Mouse (Mus musculus): ENCODE measurements at regions not wholly inside any gene's neighbourhood (a gene's known extent, or its start where the extent isn't known, plus 50 kb on each side); places are given as distances from the start of the nearest gene placed in this dataset.

DNA sequence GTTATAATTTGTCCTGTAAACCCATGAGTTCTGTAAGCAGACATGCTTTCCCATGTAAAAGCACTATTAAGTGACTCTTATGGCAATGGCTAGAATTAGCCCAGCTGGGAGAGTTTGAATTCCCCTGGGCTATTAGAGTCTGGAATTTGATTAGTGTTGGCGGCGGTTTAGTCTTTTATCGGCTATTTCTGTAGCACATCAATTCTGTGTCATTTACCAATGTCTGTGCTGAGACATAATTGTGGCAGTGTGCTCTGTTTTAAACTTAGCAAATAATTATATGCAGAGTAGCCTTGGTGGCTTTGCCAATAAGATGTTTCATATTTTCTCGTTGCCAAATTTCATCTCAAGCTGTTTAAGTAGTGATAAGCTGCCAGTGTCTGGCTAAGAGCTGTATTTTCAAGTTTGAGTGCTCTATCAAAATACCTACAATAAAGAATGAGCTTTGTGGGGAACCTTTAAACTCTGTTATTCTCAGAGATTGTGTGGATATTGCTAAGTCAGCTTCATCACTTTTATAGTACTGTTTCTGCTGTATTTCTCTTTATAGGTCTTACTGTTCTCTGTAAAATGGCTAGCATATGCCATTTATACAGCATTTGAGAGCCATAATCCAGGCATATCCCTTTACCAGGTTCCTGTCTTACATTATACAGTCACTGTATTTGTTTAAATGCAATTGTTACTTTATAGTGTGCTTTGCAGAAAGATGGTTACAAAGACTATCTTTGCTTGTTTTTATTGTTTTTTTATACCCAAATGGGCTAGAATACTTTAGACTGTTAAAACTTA lies 466.7 kb downstream of the Plod2 start:
- no peaks in the 10 kb centered on the region for H3K4me1 ChIP-seq (ENCODE audit: control insufficient read depth in 2 of 2, insufficient read depth in 2 of 2, low read length in 2 of 2)
- H3K9me3 ChIP-seq (ENCODE audit: control insufficient read depth, low read length): no peaks in the 10 kb centered on the region
- no peak for ATAC-seq (ENCODE audit: insufficient number of reproducible peaks, insufficient read depth, low FRiP score, low read depth)
- no peak overlapping the region for H3K9ac ChIP-seq (ENCODE audit: low read length)
- no peak overlapping the region for H3K27ac ChIP-seq (replicated peaks in 1 of 2; ENCODE audit: control insufficient read depth in 1 of 2, insufficient read depth in 1 of 2, low read depth in 2 of 2, low read length in 2 of 2)
- WGBS: 71% methylated on average over 4 of the region's 4 CpGs
- H3K4me2 ChIP-seq (ENCODE audit: low read length): no peak overlapping the region
- H3K4me3 ChIP-seq (ENCODE audit: control insufficient read depth in 1 of 2, insufficient read depth in 1 of 2, low read depth in 1 of 2, low read length in 2 of 2): no peak overlapping the region
- H3K36me3 ChIP-seq (ENCODE audit: control insufficient read depth, insufficient read depth, low read length): no peaks in the 10 kb centered on the region
- H3K27me3 ChIP-seq (ENCODE audit: control insufficient read depth, insufficient read depth, low read length): no peaks in the 10 kb centered on the region

- Histone ChIP-seq H3K4me3 (ENCODE audit: control insufficient read depth in 1 of 2, insufficient read depth in 1 of 2, low read depth in 1 of 2, low read length in 2 of 2) (no peak overlapping the region), H3K27ac (replicated peaks in 1 of 2; ENCODE audit: control insufficient read depth in 1 of 2, insufficient read depth in 1 of 2, low read depth in 2 of 2, low read length in 2 of 2) (no peak overlapping the region), H3K36me3 (ENCODE audit: control insufficient read depth, insufficient read depth, low read length) (no peaks in the 10 kb centered on the region), H3K27me3 (ENCODE audit: control insufficient read depth, insufficient read depth, low read length) (no peaks in the 10 kb centered on the region), H3K9ac (ENCODE audit: low read length) (no peak overlapping the region), H3K4me1 (ENCODE audit: control insufficient read depth in 2 of 2, insufficient read depth in 2 of 2, low read length in 2 of 2) (no peaks in the 10 kb centered on the region), H3K9me3 (ENCODE audit: control insufficient read depth, low read length) (no peaks in the 10 kb centered on the region), H3K4me2 (ENCODE audit: low read length) (no peak overlapping the region)
- 74% methylated on average over 10 of the region's 10 CpGs for WGBS
- no peak for ATAC-seq (ENCODE audit: insufficient number of reproducible peaks, insufficient read depth, low FRiP score, low read depth)
These were observed 502.4 kb downstream of the Plod2 start for GRCm38 (mm10) chr9:93044298-93044912.

- ATAC-seq (ENCODE audit: insufficient number of reproducible peaks, insufficient read depth, low FRiP score, low read depth): no peak
- no peaks in the 10 kb centered on the region for H3K36me3 ChIP-seq (ENCODE audit: control insufficient read depth, insufficient read depth, low read length)
- no peaks in the 10 kb centered on the region for H3K4me1 ChIP-seq (ENCODE audit: control insufficient read depth in 2 of 2, insufficient read depth in 2 of 2, low read length in 2 of 2)
- no peaks in the 10 kb centered on the region for H3K9me3 ChIP-seq (ENCODE audit: control insufficient read depth, low read length)
- no peak overlapping the region for H3K9ac ChIP-seq (ENCODE audit: low read length)
- H3K27ac ChIP-seq (replicated peaks in 1 of 2; ENCODE audit: control insufficient read depth in 1 of 2, insufficient read depth in 1 of 2, low read depth in 2 of 2, low read length in 2 of 2): no peak overlapping the region
- H3K4me3 ChIP-seq (ENCODE audit: control insufficient read depth in 1 of 2, insufficient read depth in 1 of 2, low read depth in 1 of 2, low read length in 2 of 2): no peak overlapping the region
- WGBS: 56% methylated on average over 3 of the region's 3 CpGs
- H3K4me2 ChIP-seq (ENCODE audit: low read length): no peak overlapping the region
- no peaks in the 10 kb centered on the region for H3K27me3 ChIP-seq (ENCODE audit: control insufficient read depth, insufficient read depth, low read length)
These were observed 530.1 kb downstream of the Plod2 start for GRCm38 (mm10) chr9:93072140-93072539.

GRCm38 (mm10) chr9:93083114-93083513 lies 541.1 kb downstream of the Plod2 start:
- no peaks in the 10 kb centered on the region for H3K27me3 ChIP-seq (ENCODE audit: control insufficient read depth, insufficient read depth, low read length)
- no peak overlapping the region for H3K9ac ChIP-seq (ENCODE audit: low read length)
- no peak for ATAC-seq (ENCODE audit: insufficient number of reproducible peaks, insufficient read depth, low FRiP score, low read depth)
- H3K4me1 ChIP-seq (ENCODE audit: control insufficient read depth in 2 of 2, insufficient read depth in 2 of 2, low read length in 2 of 2): no peaks in the 10 kb centered on the region
- H3K4me2 ChIP-seq (ENCODE audit: low read length): no peak overlapping the region
- no peaks in the 10 kb centered on the region for H3K9me3 ChIP-seq (ENCODE audit: control insufficient read depth, low read length)
- H3K36me3 ChIP-seq (ENCODE audit: control insufficient read depth, insufficient read depth, low read length): no peaks in the 10 kb centered on the region
- H3K27ac ChIP-seq (replicated peaks in 1 of 2; ENCODE audit: control insufficient read depth in 1 of 2, insufficient read depth in 1 of 2, low read depth in 2 of 2, low read length in 2 of 2): no peak overlapping the region
- H3K4me3 ChIP-seq (ENCODE audit: control insufficient read depth in 1 of 2, insufficient read depth in 1 of 2, low read depth in 1 of 2, low read length in 2 of 2): no peak overlapping the region
- 73% methylated on average over 1 of the region's 1 CpGs for WGBS

DNA sequence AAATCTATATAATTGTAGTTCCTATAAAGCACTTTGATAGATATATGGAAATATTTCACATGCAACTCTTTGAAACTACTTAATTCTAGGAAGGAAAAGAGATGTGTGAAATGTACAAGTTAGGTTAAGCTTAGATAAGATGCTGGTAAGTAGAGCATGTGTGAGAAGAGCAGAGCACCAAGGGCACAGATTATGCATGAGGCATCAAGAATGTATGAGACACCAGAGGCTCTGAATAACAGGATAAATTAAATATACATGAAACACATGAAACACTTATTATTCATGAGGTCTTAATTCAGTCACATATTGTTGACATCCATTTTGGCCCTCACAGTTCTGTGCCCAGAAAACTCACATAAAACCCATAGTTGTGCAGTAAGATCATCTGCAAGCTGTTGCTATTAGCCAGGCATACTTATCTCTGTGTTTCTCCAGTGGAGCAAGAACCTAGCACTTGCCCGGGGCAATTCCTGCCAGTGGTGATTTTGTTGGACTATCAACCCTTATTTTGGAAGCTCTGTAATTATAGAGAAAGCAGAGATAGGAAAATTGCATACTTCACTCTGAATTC lies 556.1 kb downstream of the Plod2 start:
- WGBS: 65% methylated on average over 1 of the region's 1 CpGs
- no peak for ATAC-seq (ENCODE audit: insufficient number of reproducible peaks, insufficient read depth, low FRiP score, low read depth)

GRCm38 (mm10) chr9:93130561-93130960 lies 588.5 kb downstream of the Plod2 start:
- Histone ChIP-seq H3K4me3 (ENCODE audit: control insufficient read depth in 1 of 2, insufficient read depth in 1 of 2, low read depth in 1 of 2, low read length in 2 of 2) (no peak overlapping the region), H3K9ac (ENCODE audit: low read length) (no peak overlapping the region), H3K4me1 (ENCODE audit: control insufficient read depth in 2 of 2, insufficient read depth in 2 of 2, low read length in 2 of 2) (no peaks in the 10 kb centered on the region), H3K4me2 (ENCODE audit: low read length) (no peak overlapping the region), H3K36me3 (ENCODE audit: control insufficient read depth, insufficient read depth, low read length) (no peaks in the 10 kb centered on the region), H3K27ac (replicated peaks in 1 of 2; ENCODE audit: control insufficient read depth in 1 of 2, insufficient read depth in 1 of 2, low read depth in 2 of 2, low read length in 2 of 2) (no peak overlapping the region), H3K9me3 (ENCODE audit: control insufficient read depth, low read length) (no peaks in the 10 kb centered on the region), H3K27me3 (ENCODE audit: control insufficient read depth, insufficient read depth, low read length) (no peaks in the 10 kb centered on the region)
- no peak for ATAC-seq (ENCODE audit: insufficient number of reproducible peaks, insufficient read depth, low FRiP score, low read depth)
- 58% methylated on average over 1 of the region's 1 CpGs for WGBS

More for the DNA sequence above, 556.1 kb downstream of the Plod2 start:
- H3K27me3 ChIP-seq (ENCODE audit: control insufficient read depth, insufficient read depth, low read length): no peaks in the 10 kb centered on the region
- no peaks in the 10 kb centered on the region for H3K36me3 ChIP-seq (ENCODE audit: control insufficient read depth, insufficient read depth, low read length)
- no peaks in the 10 kb centered on the region for H3K4me1 ChIP-seq (ENCODE audit: control insufficient read depth in 2 of 2, insufficient read depth in 2 of 2, low read length in 2 of 2)
- no peak overlapping the region for H3K9ac ChIP-seq (ENCODE audit: low read length)
- H3K9me3 ChIP-seq (ENCODE audit: control insufficient read depth, low read length): no peaks in the 10 kb centered on the region
- no peak overlapping the region for H3K4me2 ChIP-seq (ENCODE audit: low read length)
- no peak overlapping the region for H3K4me3 ChIP-seq (ENCODE audit: control insufficient read depth in 1 of 2, insufficient read depth in 1 of 2, low read depth in 1 of 2, low read length in 2 of 2)
- H3K27ac ChIP-seq (replicated peaks in 1 of 2; ENCODE audit: control insufficient read depth in 1 of 2, insufficient read depth in 1 of 2, low read depth in 2 of 2, low read length in 2 of 2): no peak overlapping the region

GRCm38 (mm10) chr9:93131620-93132200 lies 589.7 kb downstream of the Plod2 start:
- Histone ChIP-seq H3K4me3 (ENCODE audit: control insufficient read depth in 1 of 2, insufficient read depth in 1 of 2, low read depth in 1 of 2, low read length in 2 of 2) (no peak overlapping the region), H3K36me3 (ENCODE audit: control insufficient read depth, insufficient read depth, low read length) (no peaks in the 10 kb centered on the region), H3K27me3 (ENCODE audit: control insufficient read depth, insufficient read depth, low read length) (no peaks in the 10 kb centered on the region), H3K4me2 (ENCODE audit: low read length) (no peak overlapping the region), H3K27ac (replicated peaks in 1 of 2; ENCODE audit: control insufficient read depth in 1 of 2, insufficient read depth in 1 of 2, low read depth in 2 of 2, low read length in 2 of 2) (no peak overlapping the region), H3K9ac (ENCODE audit: low read length) (no peak overlapping the region), H3K4me1 (ENCODE audit: control insufficient read depth in 2 of 2, insufficient read depth in 2 of 2, low read length in 2 of 2) (no peaks in the 10 kb centered on the region), H3K9me3 (ENCODE audit: control insufficient read depth, low read length) (no peaks in the 10 kb centered on the region)
- no peak for ATAC-seq (ENCODE audit: insufficient number of reproducible peaks, insufficient read depth, low FRiP score, low read depth)

All from heart, embryonic 14.5 days (tissue).